ENCODE assay signal across 18 mouse cellular contexts in genomic region chr5:35559447-35559846, GRCm38 (mm10). TPM values are rescaled to one million over a fixed set of nuclear protein-coding genes. Genes with fewer than 3 reads are reported as not detected.
DNase-seq lines count a peak whose midpoint lies in the region; ATAC-seq and TF ChIP-seq lines count a peak whose summit lies in the region.
"Had no signal": no experiment of that assay in that cellular context is flagged by ENCODE, and none has a peak within 500 bp of the region (broad histone marks: within the 10 kb centered on the region; RNA-seq: fewer than 3 reads in every experiment).

No protein-coding gene starts in this region.

- peak overlapping the region; percentile 31 for H3K4me2 ChIP-seq in heart, embryonic 15.5 days
- no peak overlapping the region for H3K4me2 ChIP-seq in myocyte (ENCODE audit: low read depth)
- H3K4me2 ChIP-seq: embryonic facial prominence, embryonic 13.5 days; limb, embryonic 12.5 days had no signal

- peaks cover 52% of the 10 kb centered on the region for H3K4me1 ChIP-seq in heart, embryonic 15.5 days (replicated peaks)
- H3K4me1 ChIP-seq: limb, embryonic 12.5 days had no signal

- H3K27me3 ChIP-seq in Patski (no peaks in the 10 kb centered on the region), myocyte (ENCODE audit: control insufficient read depth, insufficient read depth, insufficient read length) (no peaks in the 10 kb centered on the region)
- no peaks in the 10 kb centered on the region for H3K27me3 ChIP-seq in heart, embryonic 15.5 days
- H3K27me3 ChIP-seq: embryonic facial prominence, embryonic 13.5 days; limb, embryonic 12.5 days had no signal

- intact Hi-C loops in left cerebral cortex, postnatal 14 days (cut with DNase I), result no loop called here

- no peak overlapping the region for H3K9ac ChIP-seq in heart, embryonic 15.5 days
- H3K9ac ChIP-seq: embryonic facial prominence, embryonic 13.5 days; limb, embryonic 12.5 days had no signal

- POLR2A ChIA-PET in Patski (lab: Charles Lee), result no interaction called here

- ATAC-seq in Patski, result peak; percentile 45
- ATAC-seq in heart, embryonic 15.5 days (replicated peaks; ENCODE audit: insufficient number of reproducible peaks, insufficient read depth, low FRiP score, low read depth), result peak; percentile 80
- ATAC-seq: activated CD4-positive, CD25-positive, alpha-beta regulatory T cell, adult 4 months; hindbrain, postnatal 0 days; midbrain, embryonic 16.5 days had no signal

- no peaks in the 10 kb centered on the region for H3K79me2 ChIP-seq in myocyte (ENCODE audit: control insufficient read depth, insufficient read depth)

- H3K9me3 ChIP-seq in heart, embryonic 15.5 days (replicated peaks), result no peaks in the 10 kb centered on the region
- H3K9me3 ChIP-seq: embryonic facial prominence, embryonic 13.5 days; limb, embryonic 12.5 days had no signal

- peak overlapping the region; percentile 41; the same call in 1 of the 2 replicates for H3K27ac ChIP-seq in layer of hippocampus, adult 2 months
- H3K27ac ChIP-seq in heart, embryonic 15.5 days, result peak overlapping the region; percentile 91
- H3K27ac ChIP-seq: embryonic facial prominence, embryonic 13.5 days; hindbrain, postnatal 0 days; limb, embryonic 12.5 days had no signal

- in situ Hi-C loops in Patski (cut with MboI; ENCODE audit: low pct_unique_long_range_greater_than_20kb), result loop anchor here (5.0 kb wide), 1 partner anchor 37 kb away; no protein-coding TSS in a partner anchor

- TF ChIP-seq CTCF in layer of hippocampus, adult 2 months (conservative IDR thresholded peaks at IDR 0.05), result no peak
- no peak for TF ChIP-seq CTCF in Patski (IDR thresholded peaks at IDR 0.05)

- WGBS in heart, embryonic 15.5 days, result 21% methylated on average over 8 of the region's 8 CpGs

- DNase-seq in layer of hippocampus, adult 2 months (ENCODE audit: low spot score in 2 of 2), result no peak
- no peak for DNase-seq in layer of hippocampus, postnatal 14 days (ENCODE audit: low spot score in 2 of 2)
- peak; percentile 82 for DNase-seq in Patski (ENCODE audit: low read depth, low spot score)
- no peak for DNase-seq in gastrocnemius, adult 8-10 months (ENCODE audit: low spot score in 2 of 2)
- DNase-seq in layer of hippocampus, postnatal 10 days (ENCODE audit: low spot score in 2 of 2), result no peak
- no peak for DNase-seq in left cerebral cortex, postnatal 14 days (ENCODE audit: low spot score in 2 of 2)
- DNase-seq: cerebellum, adult 11 months; kidney, adult 18-20 months; lung, adult 2 months had no signal

- no peak for TF ChIP-seq POLR2A in myocyte (IDR thresholded peaks at IDR 0.05; ENCODE audit: insufficient read length, low read depth)

- no peak overlapping the region for H3ac ChIP-seq in myocyte (ENCODE audit: control insufficient read depth, insufficient read length)

- peaks cover 49% of the 10 kb centered on the region for H3K36me3 ChIP-seq in heart, embryonic 15.5 days
- peaks cover 17% of the 10 kb centered on the region for H3K36me3 ChIP-seq in myocyte (ENCODE audit: control insufficient read depth, insufficient read depth)

- no peak overlapping the region for H3K4me3 ChIP-seq in layer of hippocampus, adult 2 months
- no peak overlapping the region for H3K4me3 ChIP-seq in heart, embryonic 15.5 days
- no peak overlapping the region for H3K4me3 ChIP-seq in myocyte
- H3K4me3 ChIP-seq: embryonic facial prominence, embryonic 13.5 days; limb, embryonic 12.5 days had no signal

- CTCF ChIA-PET in Patski (lab: Charles Lee), result interaction anchor here (0.9 to 3.6 kb wide), 4 partner anchors 16 to 36 kb away, joined by 3 to 19 read pairs (median 8); partner anchors contain the start of gene Trmt44

TF ChIP-seq in myocyte, 11 proteins besides CTCF, POLR2A, EP300 and RAD21:
- peak; percentile 29 for TF ChIP-seq USF1 (IDR thresholded peaks at IDR 0.05; ENCODE audit: low read depth)
- no peak for TF ChIP-seq POLR2AphosphoS2 (IDR thresholded peaks at IDR 0.05; ENCODE audit: insufficient read length, low read depth)
- TF ChIP-seq MAX (IDR thresholded peaks at IDR 0.05; ENCODE audit: low read depth), result no peak
- TF ChIP-seq E2F4 (IDR thresholded peaks at IDR 0.05; ENCODE audit: insufficient read depth), result no peak
- TF ChIP-seq MYOG (IDR thresholded peaks at IDR 0.05; ENCODE audit: control insufficient read depth in 1 of 3, insufficient read depth in 1 of 3, insufficient read length in 2 of 3, low read depth in 2 of 3), result no peak
- no peak for TF ChIP-seq TCF3 (IDR thresholded peaks at IDR 0.05; ENCODE audit: insufficient read length, low read depth)
- TF ChIP-seq REST (IDR thresholded peaks at IDR 0.05; ENCODE audit: insufficient read depth, insufficient read length), result no peak

RNA-seq across cellular contexts. Expression of gene Trmt44, which starts 15.4 kb away (rescaled TPM):
- total RNA-seq in layer of hippocampus, adult 2 months (2021), result 1 to 10 TPM; 8.4 to 8.5 TPM
- 1 to 10 TPM; 7.8 to 8.9 TPM for total RNA-seq in layer of hippocampus, postnatal 14 days (2021)
- polyA plus RNA-seq in Patski (2021) (6.1 TPM), myocyte (2012; fragmentation: generic; extraction: Trizol) (5.1 TPM)
- polyA plus RNA-seq in heart, embryonic 15.5 days (2015; fragmentation: Nextera tagmentation; extraction: Ambion mirVana), result 4.2 and 5.5 TPM in 2 replicates
- total RNA-seq in gastrocnemius, adult 8-10 months (2022), result 1 to 10 TPM; 1.2 to 1.9 (median 1.4) TPM
- 1 to 10 TPM; 8.3 to 9.5 TPM for total RNA-seq in layer of hippocampus, postnatal 10 days (2021)
- total RNA-seq in left cerebral cortex, postnatal 14 days (2021), result 1 to 10 TPM; 6.9 to 7.4 TPM

RNA-seq across cellular contexts. Expression of gene Acox3, which starts 23.4 kb away (rescaled TPM):
- total RNA-seq in layer of hippocampus, adult 2 months (2021), result 10 to 100 TPM; 24.6 to 34.6 TPM
- 10 to 100 TPM; 25.7 to 30.2 TPM for total RNA-seq in layer of hippocampus, postnatal 14 days (2021)
- polyA plus RNA-seq in Patski (2021) (44.7 TPM), myocyte (2012; fragmentation: generic; extraction: Trizol) (20.8 TPM)
- polyA plus RNA-seq in heart, embryonic 15.5 days (2015; fragmentation: Nextera tagmentation; extraction: Ambion mirVana), result 9.9 and 11.7 TPM in 2 replicates
- total RNA-seq in gastrocnemius, adult 8-10 months (2022), result 10 to 100 TPM; 14.6 to 20.0 (median 17.2) TPM
- total RNA-seq in layer of hippocampus, postnatal 10 days (2021), result 10 to 100 TPM; 26.8 to 31.6 TPM
- total RNA-seq in left cerebral cortex, postnatal 14 days (2021), result 10 to 100 TPM; 24.8 to 29.5 TPM

RNA-seq across cellular contexts. Expression of gene Cpz, which starts 33.9 kb away (rescaled TPM):
- total RNA-seq in layer of hippocampus, adult 2 months (2021), result not detected
- total RNA-seq in layer of hippocampus, postnatal 14 days (2021), result 1 to 10 TPM in 1 of 2 experiments, under 1 TPM in 1; 0.43 to 1.3 TPM
- polyA plus RNA-seq in Patski (2021) (0.12 TPM), myocyte (2012; fragmentation: generic; extraction: Trizol) (0.64 TPM)
- polyA plus RNA-seq in heart, embryonic 15.5 days (2015; fragmentation: Nextera tagmentation; extraction: Ambion mirVana), result 7.4 and 11.5 TPM in 2 replicates
- total RNA-seq in gastrocnemius, adult 8-10 months (2022), result under 1 TPM in 1 of 4 experiments, not detected in 3; 0.25 TPM
- total RNA-seq in layer of hippocampus, postnatal 10 days (2021), result 1 to 10 TPM; 1.3 to 1.6 TPM
- total RNA-seq in left cerebral cortex, postnatal 14 days (2021), result 1 to 10 TPM; 2.1 TPM
- total RNA-seq: common myeloid progenitor, adult 5-6 weeks; granulocyte monocyte progenitor cell, adult 5-6 weeks had no signal
- polyA plus RNA-seq: activated CD4-positive, CD25-positive, alpha-beta regulatory T cell, adult 4 months had no signal
